Mouse (Mus musculus) cerebellum, adult 2 months (tissue): ENCODE data around the gene Sapcd1. TPM values are rescaled to one million over a fixed set of nuclear protein-coding genes. Genes with fewer than 3 reads are reported as not detected.
A peak's percentile ranks its signal among the peaks of the same experiment; 100 is the strongest.

Source experiments
- DNase-seq, 2 experiments: peaks; one replicate each; pipeline ENCODE4 v3.0.0; 2021
- H3K27ac ChIP-seq: fragments of 200-500 bp; 2 replicates; pipeline ENCODE4 v1.5.1; 2012; ENCODE audit warnings: low read length, control low read depth, inconsistent platforms; ENCODE audit not compliant: insufficient read depth
- H3K27me3 ChIP-seq: fragments of 200-500 bp; 2 replicates; pipeline ENCODE4 v1.6.1; 2012; ENCODE audit warnings: inconsistent platforms, mild to moderate bottlenecking, low read length, moderate library complexity; ENCODE audit not compliant: control insufficient read depth, insufficient read depth
- H3K4me1 ChIP-seq: fragments of 200-500 bp; 2 replicates; pipeline ENCODE4 v1.6.1; 2011; ENCODE audit warnings: low read length; ENCODE audit not compliant: control insufficient read depth, insufficient read depth
- H3K4me3 ChIP-seq: fragments of 200-500 bp; replicated peaks from 2 replicates; pipeline ENCODE3; 2011; ENCODE audit warnings: mild to moderate bottlenecking, low read depth, low read length, control low read depth; ENCODE audit not compliant: insufficient read depth
- CTCF ChIP-seq: fragments of 200-500 bp; IDR thresholded peaks from 2 replicates; pipeline ENCODE4 v1.5.1; 2011; ENCODE audit warnings: low read depth, mild to moderate bottlenecking, control low read depth, low read length, moderate library complexity, borderline replicate concordance; ENCODE audit not compliant: insufficient read depth
- POLR2A ChIP-seq: fragments of 200-500 bp; IDR thresholded peaks from 2 replicates; pipeline ENCODE4 v1.6.1; 2011; ENCODE audit warnings: low read length, control low read depth, borderline replicate concordance; ENCODE audit not compliant: insufficient read depth
- WGBS: fragments of 180-500 bp; shearing (Covaris S2); methylation state at CpG from one replicate; pipeline ENCODE4 v1.1.7; 2018; 5-methylcytosine and 5-hydroxymethylcytosine counted together
- polyA plus RNA-seq: library from polyadenylated mRNA; depleted of rRNA; stranded (reverse); fragments of >200 nt; gene quantifications from 2 replicates; pipeline ENCODE4 v1.2.3, GENCODE M21; 2012

The Sapcd1 gene
- polyA plus RNA-seq, 1 experiment = 2.0 TPM

DNA sequence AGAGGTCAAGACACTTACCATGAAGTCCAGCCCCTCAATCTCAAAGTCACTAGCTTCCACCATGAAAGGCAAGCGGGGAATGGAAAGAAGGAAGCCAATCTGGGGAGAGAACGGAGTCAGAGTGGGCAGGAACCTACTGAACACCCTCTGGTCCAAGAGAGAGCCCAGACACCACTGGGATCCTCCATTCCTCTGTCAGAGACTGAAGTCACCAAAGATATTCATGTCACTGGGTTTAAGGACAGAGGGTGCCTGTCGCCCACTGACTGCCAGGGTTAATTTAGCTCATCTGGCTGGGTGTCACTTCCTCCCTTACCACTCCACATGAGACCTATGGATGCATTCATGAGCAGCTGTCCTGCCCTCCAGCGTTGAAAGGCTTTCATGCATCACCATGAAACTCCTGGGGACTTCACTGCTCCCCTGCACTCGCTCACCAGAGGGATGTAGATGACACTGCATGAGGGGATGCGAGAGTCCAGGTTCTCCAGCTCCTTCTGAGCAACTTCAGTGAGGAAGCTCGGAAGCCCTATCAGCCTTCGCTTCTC, 4.6 kb upstream of the Sapcd1 start:
- DNase-seq = no peak
- WGBS = 69% methylated on average over 8 of the region's 8 CpGs
- no peaks in the 10 kb centered on the region for H3K27me3 ChIP-seq

DNA sequence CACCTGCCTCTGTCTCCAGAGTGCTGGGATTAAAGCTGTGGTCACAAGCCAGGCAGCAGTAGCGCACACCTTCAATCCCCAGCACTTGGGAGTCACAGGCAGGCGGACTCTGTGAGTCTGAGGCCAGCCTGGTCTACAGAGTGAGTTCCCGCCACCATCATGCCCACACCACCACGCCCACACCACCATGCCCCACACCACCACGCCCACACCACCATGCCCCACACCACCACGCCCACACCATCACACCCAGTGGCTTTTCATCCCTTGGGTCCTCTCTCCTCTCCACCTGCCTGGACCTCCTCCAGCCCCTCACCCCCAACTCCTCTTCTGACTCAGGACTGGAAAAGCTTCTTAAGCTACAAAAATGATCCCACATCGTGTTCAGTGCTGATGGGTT, 4.1 kb upstream of the Sapcd1 start:
- no peak for DNase-seq
- WGBS = 92% methylated on average over 7 of the region's 7 CpGs
- no peak for TF ChIP-seq CTCF
- H3K4me3 ChIP-seq = no peak overlapping the region
- no peaks in the 10 kb centered on the region for H3K27me3 ChIP-seq
- no peaks in the 10 kb centered on the region; the same call in 1 of the 2 replicates for H3K4me1 ChIP-seq
- H3K27ac ChIP-seq = no peak overlapping the region

More for the DNA sequence above, 4.6 kb upstream of the Sapcd1 start:
- Histone ChIP-seq H3K4me3 (no peak overlapping the region), H3K4me1 (no peaks in the 10 kb centered on the region; the same call in 1 of the 2 replicates), H3K27ac (no peak overlapping the region)
- TF ChIP-seq CTCF (no peak), POLR2A (no peak)

GRCm38 (mm10) chr17:35031272-35031671, 3.5 kb upstream of the Sapcd1 start:
- no peak for DNase-seq
- Histone ChIP-seq H3K27me3 (no peaks in the 10 kb centered on the region), H3K4me3 (no peak overlapping the region), H3K4me1 (no peaks in the 10 kb centered on the region; the same call in 1 of the 2 replicates), H3K27ac (no peak overlapping the region)
- WGBS = 25% methylated on average over 11 of the region's 11 CpGs
- TF ChIP-seq POLR2A (no peak), CTCF (no peak)

GRCm38 (mm10) chr17:35029691-35030532, 2.1 kb upstream of the Sapcd1 start:
- H3K4me1 ChIP-seq = no peaks in the 10 kb centered on the region; the same call in 1 of the 2 replicates
- H3K4me3 ChIP-seq = no peak overlapping the region

DNA sequence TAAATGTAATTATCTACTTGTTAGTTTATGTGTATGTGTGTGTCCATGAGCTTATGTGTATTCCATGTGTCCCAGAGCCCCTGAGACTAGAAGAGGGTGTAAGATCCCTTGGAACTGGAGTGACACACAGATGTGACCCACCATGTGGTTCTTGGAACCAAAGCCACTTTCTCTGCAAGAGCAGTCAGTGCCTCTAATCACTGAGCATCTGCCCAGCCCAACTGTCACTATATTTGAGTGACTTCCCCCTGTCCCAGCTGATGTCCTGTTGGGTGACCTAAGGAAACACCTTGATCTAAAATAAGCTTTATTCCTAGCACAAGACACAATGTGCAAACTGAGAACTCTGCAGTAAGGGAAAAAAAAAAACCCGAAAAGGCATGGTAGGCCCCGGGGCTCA, 499 bp upstream of the Sapcd1 start:
- H3K27ac ChIP-seq = no peak overlapping the region
- no peaks in the 10 kb centered on the region; the same call in 1 of the 2 replicates for H3K4me1 ChIP-seq
- no peak overlapping the region for H3K4me3 ChIP-seq
- no peaks in the 10 kb centered on the region for H3K27me3 ChIP-seq
- DNase-seq = no peak
- TF ChIP-seq CTCF = no peak
- no peak for TF ChIP-seq POLR2A
- 51% methylated on average over 2 of the region's 2 CpGs for WGBS

More at GRCm38 (mm10) chr17:35029691-35030532, 2.1 kb upstream of the Sapcd1 start:
- WGBS = 45% methylated on average over 19 of the region's 19 CpGs
- Histone ChIP-seq H3K27me3 (no peaks in the 10 kb centered on the region), H3K27ac (no peak overlapping the region)
- TF ChIP-seq CTCF (peak; percentile 37; the same call in 1 of the 2 replicates), POLR2A (no peak)
- DNase-seq = peak in 1 of 2 experiments; percentile 27

GRCm38 (mm10) chr17:35026206-35026605, 1.6 kb downstream of the Sapcd1 start:
- no peak for DNase-seq
- WGBS = 62% methylated on average over 5 of the region's 5 CpGs
- H3K27me3 ChIP-seq = no peaks in the 10 kb centered on the region
- H3K4me1 ChIP-seq = peaks cover 3% of the 10 kb centered on the region
- no peak overlapping the region for H3K4me3 ChIP-seq
- TF ChIP-seq POLR2A (no peak), CTCF (no peak)
- no peak overlapping the region for H3K27ac ChIP-seq

DNA sequence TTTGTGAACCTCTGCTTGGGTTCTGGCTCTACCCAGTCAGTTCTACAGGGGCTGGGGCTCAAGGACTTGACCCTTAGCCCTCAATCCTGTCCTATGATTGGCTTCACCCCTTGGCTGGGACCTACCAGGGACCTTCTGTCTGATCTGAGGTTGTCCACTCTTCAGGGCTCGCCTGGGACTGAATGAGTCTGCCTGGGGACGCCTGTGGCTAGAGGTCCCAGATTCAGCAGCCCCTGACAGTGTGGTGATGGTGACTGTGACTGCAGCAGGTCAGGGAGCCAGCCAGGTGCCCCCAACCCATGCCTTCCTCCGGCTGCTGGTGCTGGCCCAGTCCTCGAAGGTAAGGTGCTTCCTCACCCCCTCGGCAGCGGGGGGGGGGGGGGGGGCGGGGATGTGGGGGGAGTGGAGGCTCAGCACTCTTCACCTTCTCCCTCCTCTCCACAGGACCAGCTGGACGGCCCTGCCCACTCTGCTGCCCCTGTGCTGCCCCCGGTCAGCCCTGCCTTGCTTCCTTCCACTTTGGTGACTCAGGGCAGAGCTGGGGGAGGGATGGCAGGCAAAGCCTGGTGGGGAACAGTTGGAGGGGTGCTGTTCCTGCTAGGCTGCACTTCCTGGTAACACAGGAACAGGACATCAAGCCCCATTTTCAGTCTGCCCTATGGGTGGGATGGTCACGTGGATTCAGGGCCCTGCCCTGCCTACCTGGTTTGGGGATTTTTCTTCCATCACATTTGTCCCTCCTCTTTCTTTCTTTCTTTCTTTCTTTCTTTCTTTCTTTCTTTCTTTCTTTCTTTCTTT, 2.9 kb downstream of the Sapcd1 start:
- TF ChIP-seq CTCF = no peak
- no peak for TF ChIP-seq POLR2A
- Histone ChIP-seq H3K4me3 (no peak overlapping the region), H3K27ac (no peak overlapping the region), H3K4me1 (peaks cover 6% of the 10 kb centered on the region), H3K27me3 (no peaks in the 10 kb centered on the region)
- 52% methylated on average over 10 of the region's 10 CpGs for WGBS
- DNase-seq = no peak
